ENCODE assay signal across 27 mouse cellular contexts in the genomic region with DNA sequence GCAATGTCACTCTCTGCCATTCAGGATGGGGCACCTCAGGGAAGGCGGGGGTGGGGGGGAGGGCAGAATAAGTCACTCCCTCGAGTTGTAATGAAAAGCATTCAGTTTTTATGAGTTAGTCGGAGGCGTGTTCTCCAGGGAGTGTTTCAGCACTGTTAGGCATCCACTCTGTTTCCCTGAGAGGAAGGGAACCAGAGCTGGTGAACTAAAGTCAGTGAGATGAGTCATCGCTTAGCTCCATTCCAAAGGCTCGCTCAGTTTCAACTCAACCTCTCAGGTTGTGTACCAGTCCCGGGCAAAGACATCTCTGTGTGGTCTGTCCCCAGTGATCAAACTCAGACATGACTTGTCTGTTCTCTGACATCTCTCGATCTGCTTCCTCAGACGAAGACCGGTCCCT. TPM values are rescaled to one million over a fixed set of nuclear protein-coding genes. Genes with fewer than 3 reads are reported as not detected.
A peak's percentile ranks its signal among the peaks of the same experiment; 100 is the strongest.
DNase-seq lines count a peak whose midpoint lies in the region; ATAC-seq and TF ChIP-seq lines count a peak whose summit lies in the region.
"Had no signal": no experiment of that assay in that cellular context is flagged by ENCODE, and none has a peak within 500 bp of the region (broad histone marks: within the 10 kb centered on the region; RNA-seq: fewer than 3 reads in every experiment).

No protein-coding gene starts in this region.

- no peak for DNase-seq in stomach, postnatal 0 days (ENCODE audit: low spot score)
- DNase-seq in MN1 (ENCODE audit: low spot score) (peak; percentile 13), adipocyte (ENCODE audit: low spot score) (peak; percentile 57)
- no peak for DNase-seq in thymus, postnatal 14 days
- DNase-seq: adrenal gland, postnatal 14 days; cerebellum, adult 11-12 months; cerebellum, adult 9-11 months; gastrocnemius, postnatal 14 days; heart, postnatal 14 days; kidney, adult 18-20 months; kidney, postnatal 36 days; liver, postnatal 0 days; right cerebral cortex, postnatal 4 days; thymus, postnatal 36 days had no signal

- no peaks in the 10 kb centered on the region for H3K9me3 ChIP-seq in stomach, embryonic 15.5 days
- H3K9me3 ChIP-seq in stomach, postnatal 0 days (ENCODE audit: control insufficient read depth, low read length): no peaks in the 10 kb centered on the region
- no peaks in the 10 kb centered on the region for H3K9me3 ChIP-seq in hindbrain, embryonic 12.5 days (replicated peaks)
- H3K9me3 ChIP-seq: embryonic facial prominence, embryonic 15.5 days; forebrain, embryonic 13.5 days; hindbrain, embryonic 10.5 days; limb, embryonic 13.5 days; liver, embryonic 12.5 days; midbrain, embryonic 13.5 days; neural tube, embryonic 13.5 days had no signal

- H3K4me2 ChIP-seq in stomach, embryonic 15.5 days: no peak overlapping the region
- no peak overlapping the region for H3K4me2 ChIP-seq in stomach, postnatal 0 days (replicated peaks; ENCODE audit: low read depth)
- no peak overlapping the region for H3K4me2 ChIP-seq in hindbrain, embryonic 12.5 days (replicated peaks)
- H3K4me2 ChIP-seq: embryonic facial prominence, embryonic 15.5 days; forebrain, embryonic 13.5 days; limb, embryonic 13.5 days; liver, embryonic 12.5 days; midbrain, embryonic 13.5 days; neural tube, embryonic 13.5 days had no signal

- no peak overlapping the region for H3K9ac ChIP-seq in stomach, embryonic 15.5 days
- H3K9ac ChIP-seq in stomach, postnatal 0 days (ENCODE audit: low read length): no peak overlapping the region
- H3K9ac ChIP-seq in hindbrain, embryonic 12.5 days: no peak overlapping the region
- H3K9ac ChIP-seq: embryonic facial prominence, embryonic 15.5 days; forebrain, embryonic 13.5 days; limb, embryonic 13.5 days; liver, embryonic 12.5 days; liver, postnatal 0 days; midbrain, embryonic 13.5 days; neural tube, embryonic 13.5 days had no signal

- WGBS in stomach, embryonic 15.5 days: 70% methylated on average over 10 of the region's 10 CpGs
- WGBS in stomach, postnatal 0 days: 60% methylated on average over 10 of the region's 10 CpGs
- 81% methylated on average over 10 of the region's 10 CpGs for WGBS in hindbrain, embryonic 12.5 days

- no peak overlapping the region for H3K4me3 ChIP-seq in stomach, embryonic 15.5 days (replicated peaks)
- H3K4me3 ChIP-seq in stomach, postnatal 0 days (ENCODE audit: low read depth, low read length): no peak overlapping the region
- no peak overlapping the region for H3K4me3 ChIP-seq in hindbrain, embryonic 12.5 days
- H3K4me3 ChIP-seq: embryonic facial prominence, embryonic 15.5 days; forebrain, embryonic 13.5 days; hindbrain, embryonic 10.5 days; layer of hippocampus, adult 2 months; left cerebral cortex, adult 2 months; limb, embryonic 13.5 days; liver, embryonic 12.5 days; midbrain, embryonic 13.5 days; neural tube, embryonic 13.5 days had no signal

- no peak overlapping the region for H3K27ac ChIP-seq in stomach, embryonic 15.5 days
- H3K27ac ChIP-seq in stomach, postnatal 0 days (replicated peaks): no peak overlapping the region
- no peak overlapping the region for H3K27ac ChIP-seq in hindbrain, embryonic 12.5 days
- H3K27ac ChIP-seq: embryonic facial prominence, embryonic 15.5 days; forebrain, embryonic 13.5 days; hindbrain, embryonic 10.5 days; hindbrain, postnatal 0 days; layer of hippocampus, adult 2 months; left cerebral cortex, adult 2 months; limb, embryonic 13.5 days; liver, embryonic 12.5 days; macrophage; midbrain, embryonic 13.5 days; neural tube, embryonic 13.5 days had no signal

- no peak for TF ChIP-seq EP300 in stomach, postnatal 0 days (optimal IDR thresholded peaks at IDR 0.05)

- no peaks in the 10 kb centered on the region for H3K27me3 ChIP-seq in stomach, embryonic 15.5 days (replicated peaks)
- H3K27me3 ChIP-seq in stomach, postnatal 0 days (ENCODE audit: control insufficient read depth, insufficient read depth, low read length): no peaks in the 10 kb centered on the region
- no peaks in the 10 kb centered on the region for H3K27me3 ChIP-seq in hindbrain, embryonic 12.5 days
- H3K27me3 ChIP-seq: embryonic facial prominence, embryonic 15.5 days; forebrain, embryonic 13.5 days; limb, embryonic 13.5 days; liver, embryonic 12.5 days; midbrain, embryonic 13.5 days; neural tube, embryonic 13.5 days had no signal

- peak; percentile 50; the same call in 1 of the 2 replicates for ATAC-seq in stomach, embryonic 15.5 days (ENCODE audit: insufficient read depth, low FRiP score, low read depth)
- no peak for ATAC-seq in stomach, postnatal 0 days (ENCODE audit: low FRiP score, low TSS enrichment)
- ATAC-seq in hindbrain, embryonic 12.5 days (ENCODE audit: low FRiP score): no peak
- ATAC-seq: forebrain, embryonic 13.5 days; hindbrain, postnatal 0 days; liver, embryonic 12.5 days; liver, postnatal 0 days; midbrain, embryonic 13.5 days had no signal

- H3K4me1 ChIP-seq in stomach, embryonic 15.5 days: no peaks in the 10 kb centered on the region
- no peaks in the 10 kb centered on the region for H3K4me1 ChIP-seq in stomach, postnatal 0 days (replicated peaks; ENCODE audit: control insufficient read depth, insufficient read depth)
- no peaks in the 10 kb centered on the region for H3K4me1 ChIP-seq in hindbrain, embryonic 12.5 days
- H3K4me1 ChIP-seq: embryonic facial prominence, embryonic 15.5 days; forebrain, embryonic 13.5 days; hindbrain, embryonic 10.5 days; liver, embryonic 12.5 days; midbrain, embryonic 13.5 days; neural tube, embryonic 13.5 days had no signal

- no peaks in the 10 kb centered on the region for H3K36me3 ChIP-seq in stomach, embryonic 15.5 days
- no peaks in the 10 kb centered on the region for H3K36me3 ChIP-seq in stomach, postnatal 0 days (ENCODE audit: control insufficient read depth, insufficient read depth, low read length)
- no peaks in the 10 kb centered on the region for H3K36me3 ChIP-seq in hindbrain, embryonic 12.5 days
- H3K36me3 ChIP-seq: embryonic facial prominence, embryonic 15.5 days; hindbrain, embryonic 10.5 days; limb, embryonic 13.5 days; liver, embryonic 12.5 days; midbrain, embryonic 13.5 days; neural tube, embryonic 13.5 days had no signal

- TF ChIP-seq CTCF in stomach, postnatal 0 days (IDR thresholded peaks at IDR 0.05; ENCODE audit: low read depth): no peak

RNA-seq across cellular contexts. Expression of gene Rassf8, which starts 20.7 kb away (rescaled TPM):
- polyA plus RNA-seq in stomach, embryonic 15.5 days (2015; fragmentation: Nextera tagmentation; extraction: Ambion mirVana): 6.1 and 7.2 TPM in 2 replicates
- polyA plus RNA-seq in stomach, postnatal 0 days (2015; fragmentation: Nextera tagmentation; extraction: Ambion mirVana): 4.9 and 5.9 TPM in 2 replicates
- polyA plus RNA-seq in hindbrain, embryonic 12.5 days (2016; fragmentation: Nextera tagmentation; extraction: Ambion mirVana): 5.1 and 7.0 TPM in 2 replicates

Comparison
In these comparisons a context has a peak if more than half of its experiments do, and no peak if none do; other contexts are left out.
1. DNase-seq: peak in MN1 (single experiment) and adipocyte (single experiment); none in stomach, postnatal 0 days (single experiment) and thymus, postnatal 14 days (single experiment).